Mouse (Mus musculus) bone marrow macrophage, adult 2 months (primary cell): ENCODE measurements at regions not wholly inside any gene's neighbourhood (a gene's known extent, or its start where the extent isn't known, plus 50 kb on each side); places are given as distances from the start of the nearest gene placed in this dataset.

Experiments
- CTCF ChIP-seq: IDR thresholded peaks from 2 replicates; pipeline ENCODE4 v1.5.1; 2012; ENCODE audit warnings: low read depth, mild to moderate bottlenecking, low read length, moderate library complexity
- POLR2A ChIP-seq: IDR thresholded peaks from 2 replicates; pipeline ENCODE4 v1.6.1; 2012; ENCODE audit warnings: mild to moderate bottlenecking, low read depth, low read length, borderline replicate concordance

GRCm38 (mm10) chr10:45850625-45851024 is 273.0 kb downstream of the Hace1 start:
- no peak for TF ChIP-seq CTCF
- TF ChIP-seq POLR2A, result no peak
